In the genomic region with DNA sequence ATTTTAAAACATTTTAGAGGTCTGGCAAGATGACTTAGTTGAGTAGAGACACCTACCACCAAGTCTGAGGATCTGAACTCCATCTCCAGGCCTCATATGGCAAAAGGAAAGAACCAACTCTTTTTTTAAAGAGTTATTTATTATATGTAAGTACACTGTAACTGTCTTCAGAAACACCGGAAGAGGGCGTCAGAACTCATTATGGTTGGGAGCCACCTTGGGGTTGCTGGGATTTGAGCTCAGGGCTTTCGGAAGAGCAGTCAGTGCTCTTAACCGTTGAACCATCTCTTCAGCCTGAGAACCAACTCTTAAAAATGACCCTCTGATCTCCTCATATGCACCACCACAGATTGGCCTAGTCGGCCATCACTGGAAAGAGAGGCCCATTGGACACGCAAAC, we compare ENCODE assay signal across 9 mouse cellular contexts. TPM values are rescaled to one million over a fixed set of nuclear protein-coding genes. Genes with fewer than 3 reads are reported as not detected.
DNase-seq lines count a peak whose midpoint lies in the region; ATAC-seq lines count a peak whose summit lies in the region.
"Had no signal": no experiment of that assay in that cellular context is flagged by ENCODE, and none has a peak within 500 bp of the region (broad histone marks: within the 10 kb centered on the region; RNA-seq: fewer than 3 reads in every experiment).

No protein-coding gene starts in this region.

- H3K4me1 ChIP-seq in heart, embryonic 10.5 days = peaks cover 8% of the 10 kb centered on the region
- peaks cover 9% of the 10 kb centered on the region for H3K4me1 ChIP-seq in limb, embryonic 13.5 days
- H3K4me1 ChIP-seq in neural tube, embryonic 15.5 days = peaks cover 20% of the 10 kb centered on the region

- DNase-seq in heart, embryonic 10.5 days (ENCODE audit: low spot score) = no peak
- no peak for DNase-seq in heart, postnatal 4 days
- DNase-seq in right cerebral cortex, postnatal 14 days = peak; percentile 2
- no peak for DNase-seq in right cerebral cortex, adult 2 months (ENCODE audit: low spot score in 2 of 2)
- no peak for DNase-seq in adipocyte (ENCODE audit: low spot score)
- DNase-seq: lung, postnatal 10 days had no signal

- H3K27me3 ChIP-seq in heart, embryonic 10.5 days (ENCODE audit: insufficient read depth, poor library complexity, severe bottlenecking) = no peaks in the 10 kb centered on the region
- H3K27me3 ChIP-seq in limb, embryonic 13.5 days = no peaks in the 10 kb centered on the region
- H3K27me3 ChIP-seq in neural tube, embryonic 15.5 days (replicated peaks) = no peaks in the 10 kb centered on the region

- WGBS in heart, embryonic 10.5 days = 86% methylated on average over 6 of the region's 6 CpGs
- WGBS in limb, embryonic 13.5 days = 89% methylated on average over 6 of the region's 6 CpGs
- WGBS in neural tube, embryonic 15.5 days = 89% methylated on average over 6 of the region's 6 CpGs

- H3K9ac ChIP-seq in limb, embryonic 13.5 days = no peak overlapping the region
- no peak overlapping the region for H3K9ac ChIP-seq in neural tube, embryonic 15.5 days (replicated peaks)

- ATAC-seq in limb, embryonic 13.5 days (ENCODE audit: low FRiP score, low read depth) = no peak
- no peak for ATAC-seq in neural tube, embryonic 15.5 days (ENCODE audit: low FRiP score)
- ATAC-seq in erythroid progenitor cell, adult 5-6 weeks (replicated peaks; ENCODE audit: low FRiP score, poor library complexity, severe bottlenecking) = no peak

- peak overlapping the region; percentile 88 for H3K4me2 ChIP-seq in limb, embryonic 13.5 days (replicated peaks)
- peak overlapping the region; percentile 84 for H3K4me2 ChIP-seq in neural tube, embryonic 15.5 days

- H3K9me3 ChIP-seq in heart, embryonic 10.5 days = no peaks in the 10 kb centered on the region
- H3K9me3 ChIP-seq in limb, embryonic 13.5 days = no peaks in the 10 kb centered on the region
- H3K9me3 ChIP-seq in neural tube, embryonic 15.5 days (replicated peaks) = no peaks in the 10 kb centered on the region

- H3K27ac ChIP-seq in heart, embryonic 10.5 days = 0 out of 2 replicates have a peak overlapping the region, but pooled peaks have one; percentile 42
- H3K27ac ChIP-seq in limb, embryonic 13.5 days = peak overlapping the region; percentile 94; the same call in 1 of the 2 replicates
- H3K27ac ChIP-seq in neural tube, embryonic 15.5 days (replicated peaks) = peak overlapping the region; percentile 94; the same call in 1 of the 2 replicates

- peaks cover 30% of the 10 kb centered on the region for H3K36me3 ChIP-seq in heart, embryonic 10.5 days
- peaks cover 30% of the 10 kb centered on the region for H3K36me3 ChIP-seq in limb, embryonic 13.5 days
- H3K36me3 ChIP-seq in neural tube, embryonic 15.5 days = peaks cover 30% of the 10 kb centered on the region

- no peak overlapping the region for H3K4me3 ChIP-seq in heart, embryonic 10.5 days
- H3K4me3 ChIP-seq in limb, embryonic 13.5 days = no peak overlapping the region
- peak overlapping the region; percentile 94; the same call in 1 of the 2 replicates for H3K4me3 ChIP-seq in neural tube, embryonic 15.5 days (replicated peaks)

RNA-seq across cellular contexts. Expression of a gene that starts 0.8 kb away (rescaled TPM):
- polyA plus RNA-seq in heart, embryonic 10.5 days (2016; fragmentation: Nextera tagmentation; extraction: Ambion mirVana) = 66.0 and 95.8 TPM in 2 replicates
- total RNA-seq in heart, postnatal 4 days (2021) = 10 to 100 TPM; 18.4 to 19.6 TPM
- 85.9 and 91.3 TPM in 2 replicates for polyA plus RNA-seq in limb, embryonic 13.5 days (2015; fragmentation: Nextera tagmentation; extraction: Ambion mirVana)
- polyA plus RNA-seq in neural tube, embryonic 15.5 days (2015; fragmentation: Nextera tagmentation; extraction: Ambion mirVana) = 49.7 and 57.3 TPM in 2 replicates
- 6.7 and 19.1 TPM in 2 replicates for total RNA-seq in erythroid progenitor cell, adult 5-6 weeks (2015; ENCODE audit: low replicate concordance)
- 7.1 and 16.2 TPM in 2 replicates for total RNA-seq in erythroid progenitor cell, adult 5-6 weeks (2017; ENCODE audit: low replicate concordance)

RNA-seq across cellular contexts. Expression of a gene that starts 7.7 kb away (rescaled TPM):
- 3.5 and 7.2 TPM in 2 replicates for polyA plus RNA-seq in heart, embryonic 10.5 days (2016; fragmentation: Nextera tagmentation; extraction: Ambion mirVana)
- 1 to 10 TPM; 1.6 to 1.7 TPM for total RNA-seq in heart, postnatal 4 days (2021)
- polyA plus RNA-seq in limb, embryonic 13.5 days (2015; fragmentation: Nextera tagmentation; extraction: Ambion mirVana) = 2.9 and 3.3 TPM in 2 replicates
- polyA plus RNA-seq in neural tube, embryonic 15.5 days (2015; fragmentation: Nextera tagmentation; extraction: Ambion mirVana) = 11.8 and 13.8 TPM in 2 replicates
- total RNA-seq in erythroid progenitor cell, adult 5-6 weeks (2015; ENCODE audit: low replicate concordance) = not detected in 2 replicates
- total RNA-seq in erythroid progenitor cell, adult 5-6 weeks (2017; ENCODE audit: low replicate concordance) = 0.53 TPM in 1 of 2 replicates, not detected in the other

RNA-seq across cellular contexts. Expression of a gene that starts 11.2 kb away (rescaled TPM):
- 327 and 389 TPM in 2 replicates for polyA plus RNA-seq in heart, embryonic 10.5 days (2016; fragmentation: Nextera tagmentation; extraction: Ambion mirVana)
- 100 to 1,000 TPM; 116 to 126 TPM for total RNA-seq in heart, postnatal 4 days (2021)
- polyA plus RNA-seq in limb, embryonic 13.5 days (2015; fragmentation: Nextera tagmentation; extraction: Ambion mirVana) = 329 and 337 TPM in 2 replicates
- 260 and 274 TPM in 2 replicates for polyA plus RNA-seq in neural tube, embryonic 15.5 days (2015; fragmentation: Nextera tagmentation; extraction: Ambion mirVana)
- 47.4 and 59.5 TPM in 2 replicates for total RNA-seq in erythroid progenitor cell, adult 5-6 weeks (2015; ENCODE audit: low replicate concordance)
- 41.5 and 59.7 TPM in 2 replicates for total RNA-seq in erythroid progenitor cell, adult 5-6 weeks (2017; ENCODE audit: low replicate concordance)

RNA-seq across cellular contexts. Expression of a gene that starts 18.7 kb away (rescaled TPM):
- polyA plus RNA-seq in heart, embryonic 10.5 days (2016; fragmentation: Nextera tagmentation; extraction: Ambion mirVana) = 2.5 and 3.0 TPM in 2 replicates
- 1 to 10 TPM; 6.4 to 7.2 TPM for total RNA-seq in heart, postnatal 4 days (2021)
- 4.6 and 5.6 TPM in 2 replicates for polyA plus RNA-seq in limb, embryonic 13.5 days (2015; fragmentation: Nextera tagmentation; extraction: Ambion mirVana)
- polyA plus RNA-seq in neural tube, embryonic 15.5 days (2015; fragmentation: Nextera tagmentation; extraction: Ambion mirVana) = 17.0 and 23.2 TPM in 2 replicates
- total RNA-seq in erythroid progenitor cell, adult 5-6 weeks (2015; ENCODE audit: low replicate concordance) = 1.1 and 1.7 TPM in 2 replicates
- total RNA-seq in erythroid progenitor cell, adult 5-6 weeks (2017; ENCODE audit: low replicate concordance) = 3.7 and 4.3 TPM in 2 replicates

Comparison
In these comparisons a context has a peak if more than half of its experiments do, and no peak if none do; other contexts are left out.
1. H3K27ac ChIP-seq: peak in every context shown above with its lines; median percentile 94 in limb, embryonic 13.5 days; 94 in neural tube, embryonic 15.5 days; 42 in heart, embryonic 10.5 days.